Mouse (Mus musculus): ENCODE data around the gene Carmil1. TPM values are rescaled to one million over a fixed set of nuclear protein-coding genes. Genes with fewer than 3 reads are reported as not detected.

Gene Carmil1
- polyA plus RNA-seq (2015; fragmentation: Nextera tagmentation; extraction: Ambion mirVana) = 43.6 and 46.2 TPM in 2 replicates

GRCm38 (mm10) chr13:24280439-24281431 is at the start of gene Carmil1:
Gene Carmil1, minus strand, starts transcription at chr13:24280795.
- H3K36me3 ChIP-seq = 0 out of 2 replicates have a peak, but pooled peaks cover 3% of the 10 kb centered on the region
- no peaks in the 10 kb centered on the region for H3K27me3 ChIP-seq
- peak within 1 kb of the TSS; percentile 69 for H3K4me3 ChIP-seq
- ATAC-seq (ENCODE audit: borderline replicate concordance, extremely low read depth, low FRiP score, low TSS enrichment) = peak; percentile 97
- peaks cover 21% of the 10 kb centered on the region; the same call in 1 of the 2 replicates for H3K4me1 ChIP-seq
- H3K9me3 ChIP-seq = no peaks in the 10 kb centered on the region
- peak within 1 kb of the TSS; percentile 88 for H3K4me2 ChIP-seq
- H3K27ac ChIP-seq = peak within 1 kb of the TSS; percentile 95
- peak within 1 kb of the TSS; percentile 79 for H3K9ac ChIP-seq
- under 1% methylated on average over 80 of the region's 96 CpGs for WGBS

GRCm38 (mm10) chr13:24330128-24330527 is 49.5 kb upstream of the Carmil1 start:
- no peak overlapping the region for H3K4me2 ChIP-seq
- ATAC-seq (ENCODE audit: borderline replicate concordance, extremely low read depth, low FRiP score, low TSS enrichment) = no peak
- H3K36me3 ChIP-seq = no peaks in the 10 kb centered on the region
- H3K4me3 ChIP-seq = no peak overlapping the region
- no peak overlapping the region for H3K27ac ChIP-seq
- no peaks in the 10 kb centered on the region for H3K9me3 ChIP-seq
- 77% methylated on average over 4 of the region's 4 CpGs for WGBS
- no peaks in the 10 kb centered on the region for H3K27me3 ChIP-seq
- no peak overlapping the region for H3K9ac ChIP-seq
- no peaks in the 10 kb centered on the region for H3K4me1 ChIP-seq

- no peaks in the 10 kb centered on the region for H3K4me1 ChIP-seq
- no peaks in the 10 kb centered on the region for H3K36me3 ChIP-seq
- ATAC-seq (ENCODE audit: borderline replicate concordance, extremely low read depth, low FRiP score, low TSS enrichment) = no peak
- H3K27ac ChIP-seq = no peak overlapping the region
- 70% methylated on average over 9 of the region's 9 CpGs for WGBS
- no peaks in the 10 kb centered on the region for H3K27me3 ChIP-seq
- H3K4me3 ChIP-seq = no peak overlapping the region
- no peak overlapping the region for H3K9ac ChIP-seq
- H3K4me2 ChIP-seq = no peak overlapping the region
- H3K9me3 ChIP-seq = no peaks in the 10 kb centered on the region
Measured at GRCm38 (mm10) chr13:24328036-24328817, 47.6 kb upstream of the Carmil1 start.

GRCm38 (mm10) chr13:24327201-24327600 is 46.6 kb upstream of the Carmil1 start, which contains the start of gene Cmah:
Gene Cmah, plus strand, starts transcription at chr13:24327404.
- ATAC-seq (ENCODE audit: borderline replicate concordance, extremely low read depth, low FRiP score, low TSS enrichment) = no peak
- Histone ChIP-seq H3K4me2 (no peak within 1 kb of the TSS), H3K4me3 (no peak within 1 kb of the TSS)

GRCm38 (mm10) chr13:24321313-24321712 is 40.7 kb upstream of the Carmil1 start:
- Histone ChIP-seq H3K4me2 (no peak overlapping the region), H3K36me3 (no peaks in the 10 kb centered on the region), H3K9ac (no peak overlapping the region), H3K27me3 (no peaks in the 10 kb centered on the region), H3K9me3 (no peaks in the 10 kb centered on the region), H3K4me3 (no peak overlapping the region), H3K4me1 (no peaks in the 10 kb centered on the region), H3K27ac (no peak overlapping the region)
- WGBS = 72% methylated on average over 6 of the region's 6 CpGs
- ATAC-seq (ENCODE audit: borderline replicate concordance, extremely low read depth, low FRiP score, low TSS enrichment) = no peak

More at GRCm38 (mm10) chr13:24327201-24327600, 46.6 kb upstream of the Carmil1 start, which contains the start of gene Cmah:
- no peak within 1 kb of the TSS for H3K9ac ChIP-seq
- WGBS = 73% methylated on average over 5 of the region's 5 CpGs
- no peaks in the 10 kb centered on the region for H3K4me1 ChIP-seq
- no peaks in the 10 kb centered on the region for H3K36me3 ChIP-seq
- no peak within 1 kb of the TSS for H3K27ac ChIP-seq
- H3K27me3 ChIP-seq = no peaks in the 10 kb centered on the region
- no peaks in the 10 kb centered on the region for H3K9me3 ChIP-seq

- Histone ChIP-seq H3K27me3 (no peaks in the 10 kb centered on the region), H3K4me1 (no peaks in the 10 kb centered on the region), H3K9ac (no peak overlapping the region), H3K9me3 (no peaks in the 10 kb centered on the region), H3K4me2 (no peak overlapping the region), H3K4me3 (no peak overlapping the region), H3K27ac (no peak overlapping the region), H3K36me3 (no peaks in the 10 kb centered on the region)
- no peak for ATAC-seq (ENCODE audit: borderline replicate concordance, extremely low read depth, low FRiP score, low TSS enrichment)
- WGBS = 11% methylated on average over 4 of the region's 4 CpGs
Measured at GRCm38 (mm10) chr13:24318618-24319017, 38.0 kb upstream of the Carmil1 start.

- ATAC-seq (ENCODE audit: borderline replicate concordance, extremely low read depth, low FRiP score, low TSS enrichment) = no peak
- Histone ChIP-seq H3K9me3 (no peaks in the 10 kb centered on the region), H3K9ac (no peak overlapping the region), H3K36me3 (no peaks in the 10 kb centered on the region), H3K4me2 (no peak overlapping the region), H3K27me3 (no peaks in the 10 kb centered on the region), H3K4me3 (no peak overlapping the region), H3K27ac (no peak overlapping the region), H3K4me1 (no peaks in the 10 kb centered on the region)
- WGBS = 56% methylated on average over 3 of the region's 3 CpGs
Measured at GRCm38 (mm10) chr13:24316563-24316962, 36.0 kb upstream of the Carmil1 start.

GRCm38 (mm10) chr13:24311011-24311940 is 30.7 kb upstream of the Carmil1 start:
- ATAC-seq (ENCODE audit: borderline replicate concordance, extremely low read depth, low FRiP score, low TSS enrichment) = no peak
- Histone ChIP-seq H3K9ac (no peak overlapping the region), H3K4me3 (no peak overlapping the region)

GRCm38 (mm10) chr13:24306248-24306647 is 25.7 kb upstream of the Carmil1 start:
- Histone ChIP-seq H3K9me3 (no peaks in the 10 kb centered on the region), H3K36me3 (no peaks in the 10 kb centered on the region), H3K4me1 (no peaks in the 10 kb centered on the region), H3K4me3 (no peak overlapping the region), H3K9ac (no peak overlapping the region), H3K27ac (no peak overlapping the region), H3K27me3 (no peaks in the 10 kb centered on the region), H3K4me2 (no peak overlapping the region)
- 48% methylated on average over 4 of the region's 4 CpGs for WGBS
- no peak for ATAC-seq (ENCODE audit: borderline replicate concordance, extremely low read depth, low FRiP score, low TSS enrichment)

More at GRCm38 (mm10) chr13:24311011-24311940, 30.7 kb upstream of the Carmil1 start:
- H3K4me2 ChIP-seq = no peak overlapping the region
- no peaks in the 10 kb centered on the region for H3K9me3 ChIP-seq
- no peaks in the 10 kb centered on the region for H3K27me3 ChIP-seq
- H3K4me1 ChIP-seq = no peaks in the 10 kb centered on the region
- no peak overlapping the region for H3K27ac ChIP-seq
- no peaks in the 10 kb centered on the region for H3K36me3 ChIP-seq
- 80% methylated on average over 8 of the region's 8 CpGs for WGBS

- H3K4me3 ChIP-seq = no peak overlapping the region
- no peak for ATAC-seq (ENCODE audit: borderline replicate concordance, extremely low read depth, low FRiP score, low TSS enrichment)
- no peak overlapping the region for H3K9ac ChIP-seq
- 76% methylated on average over 4 of the region's 4 CpGs for WGBS
- H3K27me3 ChIP-seq = no peaks in the 10 kb centered on the region
- no peak overlapping the region for H3K27ac ChIP-seq
- no peak overlapping the region for H3K4me2 ChIP-seq
- H3K36me3 ChIP-seq = no peaks in the 10 kb centered on the region
- H3K9me3 ChIP-seq = no peaks in the 10 kb centered on the region
- H3K4me1 ChIP-seq = no peaks in the 10 kb centered on the region
Measured at GRCm38 (mm10) chr13:24305486-24305885, 24.9 kb upstream of the Carmil1 start.

GRCm38 (mm10) chr13:24297252-24297651 is 16.7 kb upstream of the Carmil1 start:
- no peaks in the 10 kb centered on the region for H3K9me3 ChIP-seq
- 13% methylated on average over 4 of the region's 4 CpGs for WGBS
- ATAC-seq (ENCODE audit: borderline replicate concordance, extremely low read depth, low FRiP score, low TSS enrichment) = no peak
- H3K36me3 ChIP-seq = no peaks in the 10 kb centered on the region
- no peak overlapping the region for H3K4me2 ChIP-seq
- no peaks in the 10 kb centered on the region for H3K4me1 ChIP-seq
- H3K27ac ChIP-seq = no peak overlapping the region
- H3K9ac ChIP-seq = no peak overlapping the region
- H3K4me3 ChIP-seq = no peak overlapping the region
- no peaks in the 10 kb centered on the region for H3K27me3 ChIP-seq

Data from lung, embryonic 15.5 days (tissue).